Mouse (Mus musculus): ENCODE measurements around the gene Lrtm1. TPM values are rescaled to one million over a fixed set of nuclear protein-coding genes. Genes with fewer than 3 reads are reported as not detected.
A peak's percentile ranks its signal among the peaks of the same experiment; 100 is the strongest.

The Lrtm1 gene
- polyA plus RNA-seq, 1 experiment from 2014 or later, result not detected

- no peak for TF ChIP-seq CTCF (IDR thresholded peaks at IDR 0.05; ENCODE audit: low read depth)
- no peak for ATAC-seq
- no peak overlapping the region for H3K27ac ChIP-seq (ENCODE audit: low read depth, low read length)
- H3K9ac ChIP-seq (ENCODE audit: low read depth, low read length), result no peak overlapping the region
- H3K4me1 ChIP-seq (replicated peaks; ENCODE audit: control insufficient read depth, insufficient read depth, low read length), result no peaks in the 10 kb centered on the region
- no peak overlapping the region for H3K4me2 ChIP-seq (replicated peaks; ENCODE audit: low read depth)
- H3K9me3 ChIP-seq (ENCODE audit: control insufficient read depth), result no peaks in the 10 kb centered on the region
- WGBS, result 73% methylated on average over 2 of the region's 2 CpGs
- H3K36me3 ChIP-seq (ENCODE audit: control insufficient read depth, insufficient read depth), result no peaks in the 10 kb centered on the region
- H3K27me3 ChIP-seq (replicated peaks; ENCODE audit: control insufficient read depth, insufficient read depth, low read length), result no peaks in the 10 kb centered on the region
- no peak overlapping the region for H3K4me3 ChIP-seq (ENCODE audit: low read depth, low read length)
Observed at GRCm38 (mm10) chr14:29062676-29063075, 44.7 kb downstream of the Lrtm1 start.

- Histone ChIP-seq H3K27me3 (replicated peaks; ENCODE audit: control insufficient read depth, insufficient read depth, low read length) (no peaks in the 10 kb centered on the region), H3K9ac (ENCODE audit: low read depth, low read length) (no peak overlapping the region), H3K36me3 (ENCODE audit: control insufficient read depth, insufficient read depth) (no peaks in the 10 kb centered on the region), H3K4me3 (ENCODE audit: low read depth, low read length) (no peak overlapping the region), H3K9me3 (ENCODE audit: control insufficient read depth) (no peaks in the 10 kb centered on the region), H3K4me1 (replicated peaks; ENCODE audit: control insufficient read depth, insufficient read depth, low read length) (no peaks in the 10 kb centered on the region), H3K27ac (ENCODE audit: low read depth, low read length) (no peak overlapping the region), H3K4me2 (replicated peaks; ENCODE audit: low read depth) (no peak overlapping the region)
- TF ChIP-seq CTCF (IDR thresholded peaks at IDR 0.05; ENCODE audit: low read depth), result peak; percentile 49
- ATAC-seq, result no peak
- 58% methylated on average over 4 of the region's 4 CpGs for WGBS
Observed at GRCm38 (mm10) chr14:29073747-29074146, 55.7 kb downstream of the Lrtm1 start.

- 66% methylated on average over 3 of the region's 3 CpGs for WGBS
Observed at GRCm38 (mm10) chr14:29077418-29077817, 59.4 kb downstream of the Lrtm1 start.

GRCm38 (mm10) chr14:29080228-29080627, 62.2 kb downstream of the Lrtm1 start:
- no peak overlapping the region for H3K27ac ChIP-seq (ENCODE audit: low read depth, low read length)
- no peaks in the 10 kb centered on the region for H3K4me1 ChIP-seq (replicated peaks; ENCODE audit: control insufficient read depth, insufficient read depth, low read length)
- no peaks in the 10 kb centered on the region for H3K36me3 ChIP-seq (ENCODE audit: control insufficient read depth, insufficient read depth)
- no peak overlapping the region for H3K9ac ChIP-seq (ENCODE audit: low read depth, low read length)
- no peak overlapping the region for H3K4me3 ChIP-seq (ENCODE audit: low read depth, low read length)
- no peaks in the 10 kb centered on the region for H3K9me3 ChIP-seq (ENCODE audit: control insufficient read depth)
- 88% methylated on average over 4 of the region's 4 CpGs for WGBS
- TF ChIP-seq CTCF (IDR thresholded peaks at IDR 0.05; ENCODE audit: low read depth), result no peak
- H3K4me2 ChIP-seq (replicated peaks; ENCODE audit: low read depth), result no peak overlapping the region
- no peak for ATAC-seq
- H3K27me3 ChIP-seq (replicated peaks; ENCODE audit: control insufficient read depth, insufficient read depth, low read length), result no peaks in the 10 kb centered on the region

More at GRCm38 (mm10) chr14:29077418-29077817, 59.4 kb downstream of the Lrtm1 start:
- no peaks in the 10 kb centered on the region for H3K36me3 ChIP-seq (ENCODE audit: control insufficient read depth, insufficient read depth)
- no peak for ATAC-seq
- no peak for TF ChIP-seq CTCF (IDR thresholded peaks at IDR 0.05; ENCODE audit: low read depth)
- no peak overlapping the region for H3K4me3 ChIP-seq (ENCODE audit: low read depth, low read length)
- H3K27ac ChIP-seq (ENCODE audit: low read depth, low read length), result no peak overlapping the region
- H3K27me3 ChIP-seq (replicated peaks; ENCODE audit: control insufficient read depth, insufficient read depth, low read length), result no peaks in the 10 kb centered on the region
- no peaks in the 10 kb centered on the region for H3K4me1 ChIP-seq (replicated peaks; ENCODE audit: control insufficient read depth, insufficient read depth, low read length)
- H3K9ac ChIP-seq (ENCODE audit: low read depth, low read length), result no peak overlapping the region
- H3K4me2 ChIP-seq (replicated peaks; ENCODE audit: low read depth), result no peak overlapping the region
- H3K9me3 ChIP-seq (ENCODE audit: control insufficient read depth), result no peaks in the 10 kb centered on the region

- Histone ChIP-seq H3K4me2 (replicated peaks; ENCODE audit: low read depth) (no peak overlapping the region), H3K9me3 (ENCODE audit: control insufficient read depth) (no peaks in the 10 kb centered on the region), H3K9ac (ENCODE audit: low read depth, low read length) (no peak overlapping the region), H3K36me3 (ENCODE audit: control insufficient read depth, insufficient read depth) (no peaks in the 10 kb centered on the region), H3K4me3 (ENCODE audit: low read depth, low read length) (no peak overlapping the region), H3K27ac (ENCODE audit: low read depth, low read length) (no peak overlapping the region), H3K4me1 (replicated peaks; ENCODE audit: control insufficient read depth, insufficient read depth, low read length) (no peaks in the 10 kb centered on the region), H3K27me3 (replicated peaks; ENCODE audit: control insufficient read depth, insufficient read depth, low read length) (no peaks in the 10 kb centered on the region)
- TF ChIP-seq CTCF (IDR thresholded peaks at IDR 0.05; ENCODE audit: low read depth), result no peak
- ATAC-seq, result no peak
- 79% methylated on average over 4 of the region's 4 CpGs for WGBS
Observed at GRCm38 (mm10) chr14:29080630-29081029, 62.6 kb downstream of the Lrtm1 start.

- H3K9ac ChIP-seq (ENCODE audit: low read depth, low read length), result no peak overlapping the region
- WGBS, result 92% methylated on average over 1 of the region's 1 CpGs
- no peak for TF ChIP-seq CTCF (IDR thresholded peaks at IDR 0.05; ENCODE audit: low read depth)
- H3K36me3 ChIP-seq (ENCODE audit: control insufficient read depth, insufficient read depth), result no peaks in the 10 kb centered on the region
- no peaks in the 10 kb centered on the region for H3K9me3 ChIP-seq (ENCODE audit: control insufficient read depth)
- no peaks in the 10 kb centered on the region for H3K27me3 ChIP-seq (replicated peaks; ENCODE audit: control insufficient read depth, insufficient read depth, low read length)
- no peaks in the 10 kb centered on the region for H3K4me1 ChIP-seq (replicated peaks; ENCODE audit: control insufficient read depth, insufficient read depth, low read length)
- ATAC-seq, result no peak
- H3K4me3 ChIP-seq (ENCODE audit: low read depth, low read length), result no peak overlapping the region
- H3K27ac ChIP-seq (ENCODE audit: low read depth, low read length), result no peak overlapping the region
- H3K4me2 ChIP-seq (replicated peaks; ENCODE audit: low read depth), result no peak overlapping the region
Observed at GRCm38 (mm10) chr14:29082171-29082570, 64.2 kb downstream of the Lrtm1 start.

Measured in intestine, postnatal 0 days (tissue).